Mouse (Mus musculus) CD4-positive helper T cell, adult 2 months (primary cell): ENCODE data around the gene Coq10b.

Source experiments
- DNase-seq: peaks from one replicate; pipeline ENCODE4 v3.0.0-alpha.2; 2012; ENCODE audit warnings: low read depth, missing footprints, low spot score

Gene Coq10b

DNA sequence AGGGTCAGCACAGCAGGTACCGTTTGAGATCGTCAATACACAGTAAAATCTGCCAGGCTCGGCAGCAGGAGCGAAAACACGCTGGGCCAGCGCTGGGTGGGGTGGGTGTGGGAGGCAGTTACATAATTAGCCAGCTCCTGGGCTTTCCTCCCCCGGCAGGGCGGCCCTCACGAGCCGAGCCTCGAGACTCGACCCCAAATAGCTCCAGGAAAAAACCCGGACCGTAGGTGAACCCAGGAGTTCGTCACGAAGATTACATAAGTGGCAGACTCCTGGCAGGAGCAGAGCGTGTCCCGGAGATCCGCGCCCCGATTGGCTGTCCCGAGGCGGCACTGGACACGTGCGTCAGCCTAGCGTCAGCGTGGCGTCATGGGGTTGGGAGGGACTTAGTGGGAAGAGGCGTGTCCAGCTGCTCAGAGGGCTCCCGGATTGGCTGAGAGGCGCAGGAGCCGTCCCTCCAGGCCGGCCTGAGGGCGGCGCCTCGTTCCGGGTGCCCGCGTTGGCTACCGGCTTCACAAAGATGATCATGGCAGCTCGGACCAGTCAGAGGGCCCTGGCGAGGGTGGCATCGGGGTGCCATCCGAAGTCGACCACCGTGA, at the start of gene Coq10b:
Gene Coq10b, plus strand, starts transcription at position 416 of the 599 bp plus-strand sequence.
- peak; percentile 98 for DNase-seq

GRCm38 (mm10) chr1:55008313-55008712, 44.3 kb upstream of the Coq10b start:
- DNase-seq, result peak; percentile 28

- peak; percentile 22 for DNase-seq
Measured at GRCm38 (mm10) chr1:55012513-55012912, 40.1 kb upstream of the Coq10b start.

DNA sequence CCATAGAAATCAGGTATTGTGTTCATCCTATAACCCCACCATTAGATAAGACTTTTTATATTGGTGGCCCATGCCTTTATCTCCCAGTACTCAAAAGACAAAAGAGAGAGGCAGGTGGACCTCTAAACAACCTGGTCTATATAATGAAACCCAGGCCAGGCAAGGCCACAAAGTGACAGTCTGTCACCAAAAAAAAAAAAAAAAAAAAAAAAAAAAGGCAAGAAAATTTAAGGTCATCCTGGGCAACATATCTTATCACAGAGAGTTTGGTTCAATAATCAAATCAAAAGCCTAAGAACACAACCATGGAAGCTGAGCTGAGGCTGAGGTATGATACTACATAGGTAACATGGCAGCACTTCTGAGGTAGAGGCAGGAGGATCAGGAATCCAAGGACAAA, 30.7 kb upstream of the Coq10b start:
- DNase-seq, result no peak

GRCm38 (mm10) chr1:55025656-55026430, 26.7 kb upstream of the Coq10b start:
- peak; percentile 51 for DNase-seq

- no peak for DNase-seq
Measured at GRCm38 (mm10) chr1:55026444-55027252, 25.9 kb upstream of the Coq10b start.

DNA sequence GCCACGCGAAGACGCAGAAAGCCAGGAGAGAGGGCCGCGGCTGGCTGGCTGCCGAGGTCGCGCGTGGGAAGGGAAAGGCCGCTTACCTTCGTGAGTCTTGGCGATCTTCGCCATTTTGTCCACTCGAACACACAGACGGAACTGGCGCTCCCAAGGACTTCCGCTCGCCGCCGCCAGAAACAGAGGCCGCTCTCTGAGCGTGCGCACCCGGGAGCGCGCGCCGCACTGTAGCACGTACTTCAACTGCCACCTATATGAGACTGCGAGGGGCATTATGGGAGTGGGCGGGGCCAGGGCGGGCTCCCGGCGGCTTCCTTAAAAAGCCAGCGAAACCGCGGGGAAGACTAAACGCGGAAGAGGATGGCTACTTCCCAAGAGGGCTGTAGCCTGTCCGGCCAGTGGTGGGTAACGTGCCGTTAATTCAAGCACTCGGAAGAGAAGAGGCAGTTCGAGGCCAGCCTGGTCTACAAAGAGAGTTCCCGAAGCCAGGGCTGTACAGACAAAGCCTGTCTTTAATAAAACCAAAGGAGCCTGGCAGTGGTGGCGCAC, 25.2 kb upstream of the Coq10b start, which contains the start of gene Sf3b1:
Gene Sf3b1, minus strand, starts transcription at position 229 of the 549 bp plus-strand sequence.
- DNase-seq, result peak; percentile 99

DNA sequence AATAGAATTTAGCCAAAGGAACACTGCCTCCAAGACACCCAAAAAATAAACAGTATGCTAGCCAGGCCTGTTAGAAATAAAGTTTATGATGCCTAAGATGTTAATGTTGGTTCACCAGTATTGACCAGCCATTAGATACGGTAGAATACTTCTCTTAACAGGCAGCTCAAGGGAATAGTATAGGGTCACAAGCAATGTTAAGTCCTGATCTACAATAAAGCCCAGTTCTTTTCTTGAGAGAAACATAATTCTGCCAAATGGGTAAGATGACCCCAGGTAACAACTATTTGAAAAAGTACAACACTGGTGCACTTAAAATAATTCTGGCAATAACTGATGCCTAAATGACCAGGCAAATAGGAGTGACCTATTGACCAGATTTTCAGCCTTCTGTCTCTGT, 24.6 kb upstream of the Coq10b start:
- DNase-seq, result no peak

- DNase-seq, result peak; percentile 81
Measured at GRCm38 (mm10) chr1:55028512-55029249, 23.9 kb upstream of the Coq10b start.

- DNase-seq, result peak; percentile 42
Measured at GRCm38 (mm10) chr1:55029446-55029845, 23.1 kb upstream of the Coq10b start.

GRCm38 (mm10) chr1:55031026-55031779, 21.4 kb upstream of the Coq10b start:
- peak; percentile 51 for DNase-seq

GRCm38 (mm10) chr1:55039944-55040343, 12.6 kb upstream of the Coq10b start:
- DNase-seq, result no peak

GRCm38 (mm10) chr1:55041691-55042090, 10.9 kb upstream of the Coq10b start:
- no peak for DNase-seq

GRCm38 (mm10) chr1:55042246-55042645, 10.3 kb upstream of the Coq10b start:
- peak; percentile 52 for DNase-seq

DNA sequence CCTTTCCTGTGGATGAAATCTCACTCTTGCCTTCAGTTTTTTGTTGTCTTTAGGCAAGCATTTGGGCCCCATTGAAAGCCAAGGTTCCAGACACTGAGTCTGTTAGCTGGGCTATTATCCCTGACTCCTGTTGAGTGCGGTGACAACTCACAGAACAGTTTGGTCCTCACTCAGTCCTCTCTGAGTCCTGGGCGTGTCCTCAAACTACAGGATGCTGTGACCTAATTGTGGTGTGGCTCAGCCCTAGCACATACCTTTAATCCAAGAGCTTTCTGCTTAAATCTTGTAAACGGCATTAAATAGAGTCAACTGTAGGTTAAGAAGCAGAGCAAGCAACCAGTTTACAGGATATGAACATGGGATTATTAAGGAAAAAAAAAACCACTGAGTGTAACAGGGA, 9.4 kb upstream of the Coq10b start:
- peak; percentile 58 for DNase-seq

GRCm38 (mm10) chr1:55048841-55049587, 3.6 kb upstream of the Coq10b start:
- peak; percentile 47 for DNase-seq

GRCm38 (mm10) chr1:55051671-55052070, 899 bp upstream of the Coq10b start:
- peak; percentile 59 for DNase-seq

DNA sequence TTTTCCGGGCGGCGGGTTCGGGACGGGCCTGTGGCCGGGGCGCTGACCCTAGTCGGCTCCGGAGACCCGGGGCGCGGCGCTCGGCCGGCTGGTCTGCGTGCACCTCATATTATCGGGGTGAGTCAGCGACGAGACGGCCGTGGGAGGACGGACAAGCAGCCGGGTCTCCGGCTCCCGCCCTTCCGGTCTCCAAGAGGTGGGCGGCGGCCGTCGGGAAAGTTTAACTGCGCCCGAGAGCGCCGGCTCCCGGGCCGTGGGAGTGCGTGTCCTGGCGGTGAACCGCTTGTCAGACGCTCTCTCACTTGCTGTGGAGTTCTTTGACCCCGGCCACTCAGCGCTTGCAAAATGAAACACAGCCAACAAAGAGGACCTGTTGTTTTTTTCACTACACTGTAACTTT, 435 bp downstream of the Coq10b start:
- no peak for DNase-seq

GRCm38 (mm10) chr1:55053596-55053995, 1.0 kb downstream of the Coq10b start:
- no peak for DNase-seq
